Mouse (Mus musculus): ENCODE results near the gene Pex7. TPM values are rescaled to one million over a fixed set of nuclear protein-coding genes. Genes with fewer than 3 reads are reported as not detected.

Pex7 gene
- polyA plus RNA-seq, 1 experiment: 26.1 TPM

DNA sequence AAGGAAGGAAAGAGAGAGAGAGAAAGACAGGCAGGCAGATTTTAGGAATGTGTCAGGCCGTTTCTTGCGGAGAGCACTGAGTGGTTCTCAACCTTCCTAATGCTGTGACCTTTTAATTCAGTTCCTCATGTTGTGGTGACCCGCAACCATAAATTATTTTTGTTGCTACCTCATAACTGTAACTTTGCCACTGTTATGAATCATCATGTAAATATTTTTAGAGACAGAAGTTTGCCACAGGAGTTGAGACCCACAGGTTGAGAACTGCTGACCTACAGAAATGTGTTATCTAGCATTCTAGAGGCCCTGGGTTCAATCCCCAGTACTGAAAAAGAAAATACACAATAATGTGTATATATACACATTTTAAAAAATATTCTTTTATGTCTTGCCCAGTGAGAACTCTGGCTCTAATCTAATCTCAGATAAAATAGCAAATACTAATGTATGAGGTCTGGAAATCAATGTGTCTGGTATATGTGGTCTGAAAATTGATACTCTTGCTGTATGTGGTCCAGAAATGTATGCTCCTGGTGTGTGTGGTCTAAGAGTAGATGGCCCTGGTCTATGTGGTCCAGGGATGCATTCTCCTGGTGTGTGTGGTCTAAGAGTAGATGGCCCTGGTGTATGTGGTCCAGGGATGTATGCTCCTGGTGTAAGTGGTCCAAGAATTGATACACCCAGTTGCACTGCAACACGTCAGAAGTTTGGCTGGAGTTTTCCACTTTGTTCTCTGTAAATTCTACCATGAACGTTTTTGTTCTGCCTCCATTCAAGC, 76.2 kb downstream of the Pex7 start:
- Histone ChIP-seq H3K27ac (ENCODE audit: control insufficient read depth, insufficient read depth, low read length) (no peak overlapping the region), H3K27me3 (ENCODE audit: control insufficient read depth, insufficient read depth, low read length) (no peaks in the 10 kb centered on the region), H3K36me3 (ENCODE audit: control insufficient read depth, insufficient read depth, low read length) (no peaks in the 10 kb centered on the region), H3K4me3 (ENCODE audit: control insufficient read depth, insufficient read depth, low read length) (no peak overlapping the region), H3K4me1 (replicated peaks; ENCODE audit: control insufficient read depth, insufficient read depth, low read length) (no peaks in the 10 kb centered on the region)
- WGBS: 59% methylated on average over 5 of the region's 5 CpGs
- DNase-seq: no peak
- no peak for TF ChIP-seq CTCF (IDR thresholded peaks at IDR 0.05; ENCODE audit: borderline replicate concordance, control insufficient read depth, extremely low read depth, insufficient read depth, low read length, poor library complexity)
- TF ChIP-seq POLR2A (IDR thresholded peaks at IDR 0.05; ENCODE audit: control insufficient read depth, extremely low read depth, insufficient read depth, low read length, poor library complexity): no peak

DNA sequence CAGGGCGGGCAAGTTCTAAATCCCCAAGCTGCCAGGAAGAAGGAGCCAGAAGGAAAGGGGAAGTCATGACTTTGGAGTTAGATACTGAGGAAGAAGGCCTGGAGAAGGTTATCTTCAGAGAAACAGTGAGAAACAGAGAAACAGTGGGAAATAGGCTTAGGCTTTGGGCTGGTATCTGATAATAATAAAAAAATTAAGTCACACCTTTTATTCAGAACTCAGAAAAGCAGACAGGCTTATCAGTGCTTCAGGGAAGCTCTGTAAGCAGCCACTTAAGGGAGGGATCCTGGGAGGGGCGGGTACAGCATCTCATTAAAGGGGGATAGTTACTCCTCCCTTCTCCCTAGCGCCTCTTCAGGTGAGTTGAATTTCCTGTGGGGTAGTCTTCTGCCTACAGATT, 86.5 kb downstream of the Pex7 start:
- H3K4me1 ChIP-seq (replicated peaks; ENCODE audit: control insufficient read depth, insufficient read depth, low read length): no peaks in the 10 kb centered on the region
- H3K36me3 ChIP-seq (ENCODE audit: control insufficient read depth, insufficient read depth, low read length): no peaks in the 10 kb centered on the region
- H3K4me3 ChIP-seq (ENCODE audit: control insufficient read depth, insufficient read depth, low read length): no peak overlapping the region
- no peak for DNase-seq
- TF ChIP-seq POLR2A (IDR thresholded peaks at IDR 0.05; ENCODE audit: control insufficient read depth, extremely low read depth, insufficient read depth, low read length, poor library complexity) (no peak), CTCF (IDR thresholded peaks at IDR 0.05; ENCODE audit: borderline replicate concordance, control insufficient read depth, extremely low read depth, insufficient read depth, low read length, poor library complexity) (no peak)
- no peaks in the 10 kb centered on the region for H3K27me3 ChIP-seq (ENCODE audit: control insufficient read depth, insufficient read depth, low read length)
- 83% methylated on average over 3 of the region's 3 CpGs for WGBS
- H3K27ac ChIP-seq (ENCODE audit: control insufficient read depth, insufficient read depth, low read length): no peak overlapping the region

DNA sequence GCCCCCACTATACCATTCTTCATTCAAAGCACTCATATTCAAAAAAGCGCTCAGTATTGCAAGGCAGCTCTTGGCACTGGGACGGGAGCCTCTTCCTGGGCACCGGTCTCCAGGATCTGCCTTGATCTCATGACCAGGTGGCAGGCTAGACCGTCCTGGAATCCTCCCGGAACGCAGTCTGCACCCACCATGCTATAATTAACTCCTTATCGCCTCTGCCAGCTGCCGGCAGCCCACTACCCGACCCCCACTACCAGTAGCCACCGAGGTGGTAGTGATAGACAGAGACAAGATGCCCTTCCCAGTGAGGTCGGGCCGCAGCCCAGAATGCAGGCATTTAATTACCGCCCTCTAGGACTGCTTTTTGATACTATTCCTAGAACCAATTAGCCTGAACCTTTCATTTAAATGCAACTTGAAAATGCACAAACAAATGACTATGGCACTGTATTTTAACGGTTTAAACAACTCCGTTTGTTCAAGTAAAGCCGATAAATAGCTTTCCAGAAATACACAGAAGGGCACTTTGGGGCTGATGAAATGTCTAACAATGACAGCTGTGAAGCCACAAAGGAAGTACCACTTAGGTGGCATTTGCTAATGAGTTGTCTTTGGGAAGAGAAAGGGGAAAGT, 88.7 kb downstream of the Pex7 start:
- Histone ChIP-seq H3K36me3 (ENCODE audit: control insufficient read depth, insufficient read depth, low read length) (no peaks in the 10 kb centered on the region), H3K4me1 (replicated peaks; ENCODE audit: control insufficient read depth, insufficient read depth, low read length) (0 out of 2 replicates have a peak, but pooled peaks cover 2% of the 10 kb centered on the region), H3K27ac (ENCODE audit: control insufficient read depth, insufficient read depth, low read length) (no peak overlapping the region), H3K4me3 (ENCODE audit: control insufficient read depth, insufficient read depth, low read length) (no peak overlapping the region), H3K27me3 (ENCODE audit: control insufficient read depth, insufficient read depth, low read length) (no peaks in the 10 kb centered on the region)
- TF ChIP-seq CTCF (IDR thresholded peaks at IDR 0.05; ENCODE audit: borderline replicate concordance, control insufficient read depth, extremely low read depth, insufficient read depth, low read length, poor library complexity) (no peak), POLR2A (IDR thresholded peaks at IDR 0.05; ENCODE audit: control insufficient read depth, extremely low read depth, insufficient read depth, low read length, poor library complexity) (no peak)
- DNase-seq: no peak
- 73% methylated on average over 16 of the region's 16 CpGs for WGBS

DNA sequence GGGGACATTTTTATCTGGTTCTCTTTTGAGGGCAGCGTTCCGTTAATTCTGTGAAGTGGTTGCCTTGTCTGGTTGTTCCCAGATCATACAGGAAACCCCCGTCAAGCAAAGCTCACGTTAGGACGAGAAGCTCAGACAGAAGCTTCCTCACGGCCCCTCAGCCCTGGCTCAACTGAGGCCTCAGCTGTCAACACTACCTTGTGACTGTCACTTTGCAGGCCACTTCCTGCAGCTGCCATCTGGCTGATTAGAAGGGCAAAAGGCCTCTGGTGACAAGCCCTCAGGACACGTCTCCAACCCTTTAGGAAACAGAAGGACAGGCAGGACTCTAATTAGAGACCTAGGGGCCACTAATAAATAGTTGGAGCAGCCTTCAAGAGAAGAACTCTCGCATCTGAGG, 92.1 kb downstream of the Pex7 start:
- Histone ChIP-seq H3K27me3 (ENCODE audit: control insufficient read depth, insufficient read depth, low read length) (no peaks in the 10 kb centered on the region), H3K4me1 (replicated peaks; ENCODE audit: control insufficient read depth, insufficient read depth, low read length) (0 out of 2 replicates have a peak, but pooled peaks cover 2% of the 10 kb centered on the region), H3K27ac (ENCODE audit: control insufficient read depth, insufficient read depth, low read length) (no peak overlapping the region), H3K4me3 (ENCODE audit: control insufficient read depth, insufficient read depth, low read length) (no peak overlapping the region), H3K36me3 (ENCODE audit: control insufficient read depth, insufficient read depth, low read length) (no peaks in the 10 kb centered on the region)
- TF ChIP-seq CTCF (IDR thresholded peaks at IDR 0.05; ENCODE audit: borderline replicate concordance, control insufficient read depth, extremely low read depth, insufficient read depth, low read length, poor library complexity): no peak
- no peak for TF ChIP-seq POLR2A (IDR thresholded peaks at IDR 0.05; ENCODE audit: control insufficient read depth, extremely low read depth, insufficient read depth, low read length, poor library complexity)
- no peak for DNase-seq
- 17% methylated on average over 8 of the region's 8 CpGs for WGBS

DNA sequence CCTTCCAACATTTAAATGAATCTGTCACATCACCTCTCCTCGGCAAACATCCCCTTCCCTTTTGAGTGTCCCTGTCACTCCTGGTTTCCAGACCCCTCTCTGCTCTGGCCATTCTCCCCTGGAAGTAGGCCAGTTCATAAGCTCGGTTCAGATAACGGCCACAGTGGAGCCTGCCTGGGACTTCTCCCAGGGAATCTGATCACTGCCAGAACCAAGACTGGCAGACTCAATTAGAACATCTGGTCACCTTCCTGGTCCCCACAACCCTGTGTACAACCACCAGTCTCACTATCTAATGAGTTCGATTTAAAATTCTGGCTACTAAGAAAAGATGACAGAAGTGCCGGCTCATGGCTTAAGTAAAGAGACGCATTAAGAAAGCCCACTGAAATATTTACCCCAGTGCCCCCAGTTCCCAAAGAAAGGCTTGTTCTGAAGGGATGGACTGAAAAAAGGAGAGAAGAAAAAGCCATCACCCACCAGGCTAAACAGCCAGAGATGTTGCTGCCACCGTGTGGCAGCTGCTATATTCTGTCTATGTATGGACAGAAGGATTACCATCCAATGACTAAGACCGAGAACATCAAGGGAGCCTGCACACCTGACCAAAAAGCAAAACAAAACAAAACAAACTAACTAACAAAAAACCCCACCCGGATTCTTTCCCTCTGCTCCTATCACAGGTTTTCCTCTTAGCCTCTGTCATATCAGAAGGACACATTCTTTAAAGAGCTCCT, 95.9 kb downstream of the Pex7 start:
- Histone ChIP-seq H3K27me3 (ENCODE audit: control insufficient read depth, insufficient read depth, low read length) (no peaks in the 10 kb centered on the region), H3K4me3 (ENCODE audit: control insufficient read depth, insufficient read depth, low read length) (no peak overlapping the region), H3K27ac (ENCODE audit: control insufficient read depth, insufficient read depth, low read length) (no peak overlapping the region), H3K4me1 (replicated peaks; ENCODE audit: control insufficient read depth, insufficient read depth, low read length) (0 out of 2 replicates have a peak, but pooled peaks cover 2% of the 10 kb centered on the region), H3K36me3 (ENCODE audit: control insufficient read depth, insufficient read depth, low read length) (no peaks in the 10 kb centered on the region)
- WGBS: 67% methylated on average over 9 of the region's 9 CpGs
- TF ChIP-seq POLR2A (IDR thresholded peaks at IDR 0.05; ENCODE audit: control insufficient read depth, extremely low read depth, insufficient read depth, low read length, poor library complexity) (no peak), CTCF (IDR thresholded peaks at IDR 0.05; ENCODE audit: borderline replicate concordance, control insufficient read depth, extremely low read depth, insufficient read depth, low read length, poor library complexity) (no peak)
- peak; percentile 28 for DNase-seq

DNA sequence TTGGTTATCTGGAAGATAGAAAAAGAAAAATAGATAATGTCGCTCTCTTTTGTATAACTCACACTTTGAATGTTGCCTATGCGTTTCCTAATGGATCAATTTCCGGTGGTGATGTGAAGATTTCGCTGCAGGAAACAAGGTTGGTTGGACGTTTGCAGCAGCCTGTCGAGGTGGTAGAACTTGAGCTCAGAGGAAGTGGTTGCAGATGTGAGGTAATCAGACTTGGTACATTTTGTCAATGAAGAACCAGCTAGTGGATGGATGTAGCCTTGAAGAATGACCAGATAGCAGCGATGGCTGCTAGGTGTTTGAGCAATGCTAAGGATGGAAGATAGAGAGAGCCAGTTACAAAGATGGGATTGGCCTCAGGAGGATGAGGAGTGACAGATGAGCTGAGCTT, 102.7 kb downstream of the Pex7 start:
- DNase-seq: no peak
- Histone ChIP-seq H3K27me3 (ENCODE audit: control insufficient read depth, insufficient read depth, low read length) (no peaks in the 10 kb centered on the region), H3K27ac (ENCODE audit: control insufficient read depth, insufficient read depth, low read length) (no peak overlapping the region), H3K4me3 (ENCODE audit: control insufficient read depth, insufficient read depth, low read length) (no peak overlapping the region), H3K36me3 (ENCODE audit: control insufficient read depth, insufficient read depth, low read length) (no peaks in the 10 kb centered on the region), H3K4me1 (replicated peaks; ENCODE audit: control insufficient read depth, insufficient read depth, low read length) (0 out of 2 replicates have a peak, but pooled peaks cover 3% of the 10 kb centered on the region)
- TF ChIP-seq CTCF (IDR thresholded peaks at IDR 0.05; ENCODE audit: borderline replicate concordance, control insufficient read depth, extremely low read depth, insufficient read depth, low read length, poor library complexity): no peak
- TF ChIP-seq POLR2A (IDR thresholded peaks at IDR 0.05; ENCODE audit: control insufficient read depth, extremely low read depth, insufficient read depth, low read length, poor library complexity): no peak
- 22% methylated on average over 7 of the region's 7 CpGs for WGBS

Other genes starting within 250 kb of the Pex7 start
- gene Il20ra, start 195.1 kb downstream of the Pex7 start, polyA plus RNA-seq (2012; rRNA removed): 0.09 and 0.11 TPM in 2 replicates
- 0.86 and 1.1 TPM in 2 replicates for gene Slc35d3, start 56.2 kb downstream of the Pex7 start, polyA plus RNA-seq (2012; rRNA removed)
- gene Map3k5, start 26.8 kb upstream of the Pex7 start, polyA plus RNA-seq (2012; rRNA removed): 2.9 and 3.5 TPM in 2 replicates
- gene Map7, start 240.8 kb upstream of the Pex7 start, polyA plus RNA-seq (2012; rRNA removed): 6.9 and 9.8 TPM in 2 replicates